Comparison of ENCODE assay signal across 17 mouse cellular contexts in genomic region chr17:41248406-41248805, GRCm38 (mm10).
"Had no signal": no experiment of that assay in that cellular context is flagged by ENCODE, and none has a peak within 500 bp of the region (broad histone marks: within the 10 kb centered on the region; RNA-seq: fewer than 3 reads in every experiment).

No protein-coding gene starts in this region.

- H3K9me3 ChIP-seq: liver, embryonic 13.5 days; liver, embryonic 15.5 days; lung, embryonic 15.5 days; megakaryocyte, embryonic 14.5 days; neural tube, embryonic 13.5 days; stomach, embryonic 15.5 days had no signal

- H3K36me3 ChIP-seq: liver, embryonic 13.5 days; liver, embryonic 15.5 days; lung, embryonic 15.5 days; neural tube, embryonic 13.5 days; stomach, embryonic 15.5 days had no signal

- H3K9ac ChIP-seq: liver, embryonic 13.5 days; liver, embryonic 15.5 days; liver, postnatal 0 days; lung, embryonic 15.5 days; neural tube, embryonic 13.5 days; stomach, embryonic 15.5 days had no signal

- H3K4me2 ChIP-seq: liver, embryonic 13.5 days; liver, embryonic 15.5 days; lung, embryonic 15.5 days; neural tube, embryonic 13.5 days; stomach, embryonic 15.5 days had no signal

- DNase-seq: liver, embryonic 13.5 days; liver, postnatal 0 days; lung, adult 2 months; lung, postnatal 14 days; lung, postnatal 36 days; right cerebral cortex, postnatal 14 days; thymus, adult 2 months; thymus, postnatal 25 days; thymus, postnatal 4 days had no signal

- H3K27me3 ChIP-seq: liver, embryonic 13.5 days; liver, embryonic 15.5 days; lung, embryonic 15.5 days; megakaryocyte, embryonic 14.5 days; neural tube, embryonic 13.5 days; stomach, embryonic 15.5 days had no signal

- H3K4me1 ChIP-seq: liver, embryonic 13.5 days; liver, embryonic 15.5 days; lung, embryonic 15.5 days; megakaryocyte, embryonic 14.5 days; neural tube, embryonic 13.5 days; stomach, embryonic 15.5 days had no signal

- H3K27ac ChIP-seq: liver, embryonic 13.5 days; liver, embryonic 15.5 days; lung, embryonic 15.5 days; macrophage; neural tube, embryonic 13.5 days; stomach, embryonic 15.5 days; stomach, postnatal 0 days had no signal

- H3K4me3 ChIP-seq: liver, embryonic 13.5 days; liver, embryonic 15.5 days; lung, embryonic 15.5 days; megakaryocyte, embryonic 14.5 days; neural tube, embryonic 13.5 days; stomach, embryonic 15.5 days had no signal

- ATAC-seq: liver, postnatal 0 days; lung, postnatal 0 days had no signal
